Mouse (Mus musculus): ENCODE results near the gene Vmn1r165. TPM values are rescaled to one million over a fixed set of nuclear protein-coding genes. Genes with fewer than 3 reads are reported as not detected.

The Vmn1r165 gene
- polyA plus RNA-seq (2015; fragmentation: Nextera tagmentation; extraction: Ambion mirVana), result not detected in 2 replicates

DNA sequence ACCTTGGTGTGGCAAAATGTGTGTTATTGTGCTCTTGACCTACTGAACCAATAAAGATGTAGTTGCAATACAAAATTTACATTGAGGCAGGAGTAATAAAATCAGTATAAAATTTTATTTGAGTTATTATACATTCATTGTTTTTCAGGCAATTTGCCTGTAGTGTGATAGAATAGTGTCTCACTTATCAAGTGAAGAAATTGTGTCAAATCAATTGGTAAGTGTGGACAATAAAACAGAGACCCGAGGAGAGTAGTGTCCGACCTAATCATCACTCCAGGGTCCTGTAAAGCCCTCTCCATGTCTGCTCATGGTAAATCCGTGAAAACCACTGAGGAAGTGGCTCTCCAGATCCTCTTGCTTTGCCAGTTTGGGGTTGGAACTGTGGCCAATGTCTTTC is at the start of gene Vmn1r165:
TSS of gene Vmn1r165 (plus strand) at position 301 of the 400 bp plus-strand sequence.

DNA sequence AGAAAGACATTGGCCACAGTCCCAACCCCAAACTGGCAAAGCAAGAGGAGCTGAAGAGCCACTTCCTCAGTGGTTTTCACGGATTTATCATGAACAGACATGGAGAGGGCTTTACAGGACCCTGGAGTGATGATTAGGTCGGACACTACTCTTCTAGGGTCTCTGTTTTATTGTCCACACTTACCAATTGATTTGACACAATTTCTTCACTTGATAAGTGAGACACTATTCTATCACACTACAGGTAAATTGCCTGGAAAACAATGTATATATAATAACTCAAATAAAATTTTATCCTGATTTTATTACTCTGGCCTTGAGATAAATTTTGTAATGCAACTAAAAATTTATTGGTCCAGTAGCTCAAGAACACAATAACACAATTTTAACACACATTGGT is 34.5 kb downstream of the Vmn1r165 start, which contains the start of gene Vmn1r166:
TSS of gene Vmn1r166 (minus strand) at position 101 of the 400 bp plus-strand sequence.

Other genes starting within 250 kb of the Vmn1r165 start
- not detected in 2 replicates for gene Gm4214, start 232.7 kb upstream of the Vmn1r165 start, polyA plus RNA-seq (2015; fragmentation: Nextera tagmentation; extraction: Ambion mirVana)
- gene Gm4216, start 197.4 kb upstream of the Vmn1r165 start, polyA plus RNA-seq (2015; fragmentation: Nextera tagmentation; extraction: Ambion mirVana), result not detected in 2 replicates
- gene Vmn1r163, start 161.8 kb upstream of the Vmn1r165 start, polyA plus RNA-seq (2015; fragmentation: Nextera tagmentation; extraction: Ambion mirVana), result not detected in 2 replicates
- not detected in 2 replicates for gene Gm8720, start 149.9 kb upstream of the Vmn1r165 start, polyA plus RNA-seq (2015; fragmentation: Nextera tagmentation; extraction: Ambion mirVana)
- gene Gm10662, start 72.9 kb upstream of the Vmn1r165 start, polyA plus RNA-seq (2015; fragmentation: Nextera tagmentation; extraction: Ambion mirVana), result not detected in 2 replicates
- not detected in 2 replicates for gene Vmn1r166, start 34.4 kb downstream of the Vmn1r165 start, polyA plus RNA-seq (2015; fragmentation: Nextera tagmentation; extraction: Ambion mirVana)
- gene Gm6902, start 61.6 kb downstream of the Vmn1r165 start, polyA plus RNA-seq (2015; fragmentation: Nextera tagmentation; extraction: Ambion mirVana), result not detected in 2 replicates
- not detected in 2 replicates for gene Nlrp4e, start 83.9 kb downstream of the Vmn1r165 start, polyA plus RNA-seq (2015; fragmentation: Nextera tagmentation; extraction: Ambion mirVana)
- gene Nlrp5, start 168.6 kb downstream of the Vmn1r165 start, polyA plus RNA-seq (2015; fragmentation: Nextera tagmentation; extraction: Ambion mirVana), result not detected in 2 replicates